Mouse (Mus musculus) ES-Bruce4 (cell line): ENCODE data around the gene Atp5s.

Source experiments
- CTCF ChIP-seq: IDR thresholded peaks from one replicate; pipeline ENCODE4 v1.8.1; 2011; ENCODE audit warnings: low read depth, low read length
- EP300 ChIP-seq: IDR thresholded peaks from 2 replicates; pipeline ENCODE4 v1.6.1; 2011; ENCODE audit warnings: low read depth, low read length; ENCODE audit not compliant: insufficient read depth
- POLR2A ChIP-seq: IDR thresholded peaks from one replicate; pipeline ENCODE4 v1.8.1; 2011; ENCODE audit warnings: low read length; ENCODE audit not compliant: insufficient read depth

GRCm38 (mm10) chr12:69688368-69688767 lies 36.4 kb upstream of the Atp5s start:
- TF ChIP-seq CTCF (no peak), POLR2A (no peak), EP300 (no peak)
